Mouse (Mus musculus): ENCODE data around the gene Nepro.

DNA sequence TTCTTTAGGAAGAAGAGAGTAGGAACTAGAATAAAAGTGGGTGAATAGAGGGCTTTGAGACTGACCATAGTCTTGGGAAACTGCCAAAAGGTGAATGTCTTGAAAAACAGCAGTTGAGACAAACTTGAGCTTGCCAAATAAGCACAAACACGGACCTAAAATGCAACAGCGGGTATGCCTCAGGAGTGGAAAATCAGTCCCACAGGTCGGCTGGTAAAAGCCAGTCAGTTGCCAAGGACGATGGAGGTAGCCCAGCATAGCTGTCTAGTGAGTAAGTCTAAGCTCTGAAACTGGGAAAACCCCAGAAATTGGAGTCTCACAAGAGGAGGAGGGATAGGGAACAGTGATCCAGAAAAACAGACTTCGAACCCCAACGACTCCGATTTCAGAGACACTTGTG lies 39.5 kb upstream of the Nepro start:
- TF ChIP-seq CTCF (IDR thresholded peaks at IDR 0.05; ENCODE audit: extremely low read depth, insufficient read depth, low read length): no peak
- TF ChIP-seq POLR2A (IDR thresholded peaks at IDR 0.05; ENCODE audit: extremely low read depth, insufficient read depth, low read length): no peak
